Mouse (Mus musculus) liver, embryonic 16.5 days (tissue): ENCODE measurements around the gene Stambpl1. TPM values are rescaled to one million over a fixed set of nuclear protein-coding genes. Genes with fewer than 3 reads are reported as not detected.

Experiments used
- ATAC-seq: fragments of 200-750 bp; cut with Nextera tagmentation; 2 replicates; pipeline ENCODE4 v1.8.0; 2017; ENCODE audit warnings: low read depth, mild to moderate bottlenecking, moderate number of reproducible peaks, moderate library complexity
- H3K27ac ChIP-seq: fragments of 300-500 bp; sonication (generic); 2 replicates; pipeline ENCODE4 v1.5.1; 2014; ENCODE audit warnings: mild to moderate bottlenecking, low read length
- H3K27me3 ChIP-seq: fragments of 300-500 bp; sonication (generic); 2 replicates; pipeline ENCODE4 v1.6.1; 2014; ENCODE audit warnings: low read depth, low read length, mixed read lengths; ENCODE audit not compliant: control insufficient read depth, insufficient read depth
- H3K36me3 ChIP-seq: fragments of 300-500 bp; sonication (generic); 2 replicates; pipeline ENCODE4 v1.6.1; 2014; ENCODE audit warnings: mild to moderate bottlenecking; ENCODE audit not compliant: control insufficient read depth, insufficient read depth
- H3K4me1 ChIP-seq: fragments of 300-500 bp; sonication (generic); 2 replicates; pipeline ENCODE4 v1.6.1; 2014; ENCODE audit warnings: low read depth, low read length, mixed read lengths; ENCODE audit not compliant: control insufficient read depth
- H3K4me2 ChIP-seq: fragments of 300-500 bp; sonication (generic); 2 replicates; pipeline ENCODE4 v1.6.1; 2014; ENCODE audit warnings: low read depth, low read length, mixed read lengths
- H3K4me3 ChIP-seq: fragments of 300-500 bp; sonication (generic); 2 replicates; pipeline ENCODE4 v1.5.1; 2014; ENCODE audit warnings: low read depth, mild to moderate bottlenecking, low read length
- H3K9ac ChIP-seq: fragments of 300-500 bp; sonication (generic); 2 replicates; pipeline ENCODE4 v1.6.1; 2014; ENCODE audit warnings: low read depth, low read length
- H3K9me3 ChIP-seq: fragments of 300-500 bp; sonication (generic); replicated peaks from 2 replicates; pipeline ENCODE4 v1.6.1; 2016; ENCODE audit warnings: low read length; ENCODE audit not compliant: control insufficient read depth
- WGBS: fragments of 180-500 bp; shearing (Covaris S2); extraction: QIAGEN DNeasy Blood & Tissue Kit; methylation state at CpG from one replicate; pipeline ENCODE4 v1.1.7; 2014; ENCODE audit not compliant: insufficient replicate concordance; 5-methylcytosine and 5-hydroxymethylcytosine counted together
- polyA plus RNA-seq: library from polyadenylated mRNA; unstranded; fragments of >200 nt; fragmentation: Nextera tagmentation; extraction: Ambion mirVana; gene quantifications from 2 replicates; pipeline ENCODE4 v1.2.1, GENCODE M21; 2015

The Stambpl1 gene
- polyA plus RNA-seq, 1 experiment from 2014 or later: 6.2 TPM

DNA sequence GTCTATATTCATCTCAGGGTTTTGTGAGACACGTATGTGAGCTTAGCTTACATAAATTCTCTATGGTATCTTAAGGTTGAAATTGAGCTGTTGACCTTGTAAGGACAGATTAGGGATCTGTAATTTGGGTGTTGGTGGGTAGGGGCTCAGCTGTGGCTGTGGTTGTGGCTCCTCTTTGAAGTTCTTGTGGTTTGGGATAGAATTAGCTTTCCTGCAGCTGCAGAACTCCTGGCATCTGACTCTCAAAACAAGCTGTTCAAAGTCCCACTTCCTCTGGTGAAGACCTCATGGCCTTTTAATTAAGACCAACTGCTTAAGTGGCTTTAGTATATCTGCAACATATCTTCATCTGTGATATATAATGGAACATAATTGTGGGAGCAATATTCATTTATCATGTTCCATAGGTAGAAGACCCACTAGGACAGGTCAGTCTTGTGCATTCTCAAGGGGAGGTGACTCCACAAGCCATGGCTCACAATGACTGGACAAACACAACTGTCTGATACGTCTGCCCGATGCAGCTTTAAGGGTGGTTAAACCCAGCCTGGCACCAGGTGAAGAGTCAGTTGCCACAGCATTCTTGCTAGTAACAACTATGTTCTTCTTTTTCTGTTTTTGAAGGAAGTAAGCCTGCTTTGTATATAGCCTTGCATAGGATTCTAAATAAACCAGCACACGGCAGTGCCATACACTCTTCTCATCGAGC is 27.4 kb downstream of the Stambpl1 start:
- H3K4me3 ChIP-seq: no peak overlapping the region
- no peak overlapping the region; the same call in 1 of the 2 replicates for H3K27ac ChIP-seq
- H3K9ac ChIP-seq: no peak overlapping the region
- no peak overlapping the region for H3K4me2 ChIP-seq
- H3K9me3 ChIP-seq: no peaks in the 10 kb centered on the region
- no peaks in the 10 kb centered on the region for H3K36me3 ChIP-seq
- H3K27me3 ChIP-seq: no peaks in the 10 kb centered on the region
- WGBS: 61% methylated on average over 5 of the region's 5 CpGs
- H3K4me1 ChIP-seq: no peaks in the 10 kb centered on the region
- ATAC-seq: no peak

DNA sequence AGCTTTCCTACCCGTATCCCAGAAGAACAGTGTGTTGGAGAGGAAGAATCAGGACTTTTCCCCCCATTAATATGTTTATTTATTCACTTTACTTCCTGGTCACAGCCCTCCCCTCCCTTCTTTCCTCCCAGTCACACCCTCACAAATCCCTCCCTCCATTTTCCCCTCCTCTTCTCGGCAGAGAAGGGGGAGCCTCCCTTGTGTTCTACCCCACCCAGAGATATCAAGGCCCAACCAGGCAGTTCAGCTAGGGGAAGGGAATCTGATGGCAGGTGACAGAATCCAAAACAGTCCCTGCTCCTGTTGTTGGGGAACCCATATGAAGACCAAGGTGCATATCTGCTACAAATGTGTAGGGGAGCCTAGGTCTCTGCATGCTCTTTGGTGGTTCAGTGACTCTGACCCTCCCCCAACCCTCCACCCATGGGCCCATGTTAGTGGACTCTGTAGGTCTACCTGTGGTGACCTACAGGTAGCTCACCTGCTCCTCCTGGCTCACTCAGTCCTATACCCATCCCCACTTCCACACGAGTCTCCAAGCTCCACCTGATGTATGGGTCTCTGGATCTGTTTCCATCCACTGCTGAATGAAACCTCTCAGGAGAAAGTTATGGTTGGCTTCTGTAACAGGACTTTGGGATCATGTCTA is 28.8 kb downstream of the Stambpl1 start:
- H3K4me2 ChIP-seq: no peak overlapping the region
- H3K36me3 ChIP-seq: no peaks in the 10 kb centered on the region
- no peak overlapping the region for H3K9ac ChIP-seq
- no peak overlapping the region for H3K27ac ChIP-seq
- H3K4me3 ChIP-seq: no peak overlapping the region
- WGBS: 52% methylated on average over 3 of the region's 3 CpGs
- no peak for ATAC-seq
- no peaks in the 10 kb centered on the region for H3K27me3 ChIP-seq
- no peaks in the 10 kb centered on the region for H3K4me1 ChIP-seq
- no peaks in the 10 kb centered on the region for H3K9me3 ChIP-seq

DNA sequence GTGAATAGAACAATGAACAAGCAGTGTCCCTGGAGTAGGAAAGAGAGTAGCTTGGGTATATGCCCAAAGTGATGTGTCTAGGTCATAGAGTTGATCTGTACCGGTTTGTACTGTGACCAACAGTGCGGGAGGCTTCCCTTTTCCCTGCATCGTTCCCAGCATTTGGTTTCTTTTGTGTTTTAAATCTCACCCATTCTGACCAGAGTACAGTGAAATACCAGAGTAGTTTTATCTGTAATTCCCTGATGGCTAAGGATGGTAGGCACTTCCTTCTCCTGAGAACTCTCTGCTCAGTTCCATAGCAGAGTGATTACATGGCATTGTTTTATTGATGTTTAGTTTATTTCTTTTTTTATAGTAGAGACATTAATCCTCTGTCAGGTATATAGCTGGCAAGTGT is 30.8 kb downstream of the Stambpl1 start:
- no peak for ATAC-seq
- Histone ChIP-seq H3K36me3 (no peaks in the 10 kb centered on the region), H3K9ac (no peak overlapping the region), H3K9me3 (no peaks in the 10 kb centered on the region), H3K27me3 (no peaks in the 10 kb centered on the region), H3K4me3 (no peak overlapping the region), H3K27ac (no peak overlapping the region), H3K4me2 (no peak overlapping the region), H3K4me1 (no peaks in the 10 kb centered on the region)
- WGBS: 68% methylated on average over 3 of the region's 3 CpGs

DNA sequence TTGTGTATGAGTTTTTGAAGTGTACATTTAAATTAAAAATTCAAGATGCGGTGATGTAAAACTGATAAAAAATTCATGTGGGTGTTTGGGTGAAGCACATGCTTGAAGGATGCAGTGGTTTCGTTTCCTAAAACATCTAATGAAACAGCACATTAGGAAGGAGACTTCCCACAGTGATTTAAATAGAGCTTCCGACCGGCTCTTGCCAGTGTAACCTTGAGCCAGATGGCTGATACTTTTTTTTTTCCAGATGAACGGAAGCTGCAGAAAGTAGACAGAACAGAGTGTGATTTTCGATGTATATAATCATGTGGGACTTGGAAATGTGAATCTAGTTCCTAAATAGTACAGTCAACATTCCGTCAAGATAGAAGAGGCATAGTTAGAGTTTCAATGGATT is 39.6 kb downstream of the Stambpl1 start:
- WGBS: 69% methylated on average over 7 of the region's 7 CpGs
- no peak for ATAC-seq
- H3K4me1 ChIP-seq: no peaks in the 10 kb centered on the region

DNA sequence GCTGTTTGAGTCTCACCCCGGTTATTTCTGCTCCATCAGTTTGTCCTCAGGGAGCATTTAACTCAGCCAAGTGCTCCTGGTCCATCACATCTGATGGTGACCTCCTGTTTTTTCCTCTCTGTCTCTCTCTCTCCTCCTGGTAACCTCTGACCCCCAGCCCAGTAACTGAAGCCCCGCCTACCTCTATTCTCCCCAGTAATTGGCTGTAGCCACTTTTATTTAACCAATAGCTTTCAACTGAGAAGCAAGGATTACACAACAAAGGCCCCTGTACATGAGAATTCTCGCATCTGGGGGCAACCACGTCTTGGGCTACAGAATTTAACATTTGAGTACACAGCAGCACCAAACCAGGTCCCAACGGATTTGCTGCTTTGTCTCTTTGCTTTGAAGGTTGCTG is 40.3 kb downstream of the Stambpl1 start:
- no peak for ATAC-seq
- 54% methylated on average over 5 of the region's 5 CpGs for WGBS
- Histone ChIP-seq H3K27me3 (no peaks in the 10 kb centered on the region), H3K9ac (no peak overlapping the region), H3K9me3 (no peaks in the 10 kb centered on the region), H3K4me1 (no peaks in the 10 kb centered on the region), H3K4me3 (no peak overlapping the region), H3K36me3 (no peaks in the 10 kb centered on the region), H3K4me2 (no peak overlapping the region), H3K27ac (no peak overlapping the region)

More for the DNA sequence above, 39.6 kb downstream of the Stambpl1 start:
- Histone ChIP-seq H3K9ac (no peak overlapping the region), H3K9me3 (no peaks in the 10 kb centered on the region), H3K27ac (no peak overlapping the region), H3K36me3 (no peaks in the 10 kb centered on the region), H3K4me2 (no peak overlapping the region), H3K4me3 (no peak overlapping the region), H3K27me3 (no peaks in the 10 kb centered on the region)

DNA sequence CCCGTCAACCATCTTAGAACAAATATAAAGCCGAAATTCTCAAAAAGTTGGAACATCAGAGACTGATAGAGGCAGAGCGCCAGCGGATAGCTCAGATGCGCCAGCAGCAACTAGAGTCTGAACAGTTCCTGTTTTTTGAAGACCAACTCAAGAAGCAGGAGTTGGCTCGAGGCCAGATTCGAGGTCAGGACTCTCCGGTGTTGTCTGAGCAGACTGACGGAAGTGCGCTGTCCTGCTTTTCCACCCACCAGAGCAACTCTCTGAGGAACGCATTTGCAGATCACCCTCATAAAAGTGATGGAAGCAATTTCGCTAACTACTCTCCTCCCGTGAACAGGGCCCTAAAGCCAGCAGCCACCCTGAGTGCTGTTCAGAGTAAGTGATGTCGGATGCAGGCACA is 41.9 kb downstream of the Stambpl1 start:
- no peak for ATAC-seq
- Histone ChIP-seq H3K4me1 (no peaks in the 10 kb centered on the region), H3K27ac (no peak overlapping the region), H3K4me2 (no peak overlapping the region), H3K27me3 (no peaks in the 10 kb centered on the region), H3K4me3 (no peak overlapping the region), H3K36me3 (no peaks in the 10 kb centered on the region), H3K9ac (no peak overlapping the region), H3K9me3 (no peaks in the 10 kb centered on the region)
- WGBS: 56% methylated on average over 14 of the region's 14 CpGs

DNA sequence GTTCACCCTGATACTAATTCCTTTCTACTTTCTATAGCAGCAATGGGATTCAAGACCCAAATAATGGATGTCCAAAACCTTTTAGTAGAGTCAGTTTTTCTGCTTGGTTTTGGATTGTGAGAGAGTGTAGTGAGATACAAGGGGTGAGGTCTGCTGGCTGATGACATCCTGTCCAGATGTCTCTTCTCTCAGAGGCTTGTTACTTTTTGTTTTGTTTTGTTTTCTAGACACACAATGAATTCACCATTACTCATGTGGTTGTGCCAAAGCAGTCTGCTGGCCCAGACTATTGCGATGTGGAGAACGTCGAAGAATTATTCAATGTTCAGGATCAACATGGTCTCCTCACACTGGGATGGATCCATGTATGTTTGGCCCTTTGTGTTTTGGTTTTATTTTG is 44.0 kb downstream of the Stambpl1 start:
- Histone ChIP-seq H3K4me2 (no peak overlapping the region), H3K9ac (no peak overlapping the region), H3K9me3 (no peaks in the 10 kb centered on the region), H3K36me3 (no peaks in the 10 kb centered on the region), H3K4me1 (no peaks in the 10 kb centered on the region), H3K4me3 (no peak overlapping the region), H3K27me3 (no peaks in the 10 kb centered on the region), H3K27ac (no peak overlapping the region)
- no peak for ATAC-seq
- 82% methylated on average over 3 of the region's 3 CpGs for WGBS

DNA sequence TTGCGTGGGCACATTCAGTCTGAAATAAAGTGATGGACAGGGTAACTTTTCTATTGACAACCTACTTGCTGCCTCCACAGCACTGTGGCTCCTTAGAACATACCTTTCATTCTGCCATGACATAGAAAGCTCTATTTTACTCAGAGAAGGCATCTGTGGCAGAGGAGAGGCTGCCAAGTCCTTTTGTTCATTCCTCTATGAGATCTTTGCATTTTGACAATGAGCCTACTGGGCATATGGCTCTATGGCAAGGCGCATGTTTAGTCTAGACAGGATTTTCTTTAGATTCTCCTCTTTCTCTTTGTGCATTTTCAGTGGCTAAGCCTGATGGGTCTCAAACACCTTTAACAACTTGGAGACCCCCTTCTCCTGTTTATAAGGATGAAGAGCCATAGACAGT is 45.7 kb downstream of the Stambpl1 start:
- Histone ChIP-seq H3K4me2 (no peak overlapping the region), H3K9ac (no peak overlapping the region), H3K9me3 (no peaks in the 10 kb centered on the region), H3K36me3 (no peaks in the 10 kb centered on the region), H3K27me3 (no peaks in the 10 kb centered on the region), H3K4me1 (no peaks in the 10 kb centered on the region), H3K4me3 (no peak overlapping the region), H3K27ac (no peak overlapping the region)
- no peak for ATAC-seq
- WGBS: 80% methylated on average over 2 of the region's 2 CpGs

DNA sequence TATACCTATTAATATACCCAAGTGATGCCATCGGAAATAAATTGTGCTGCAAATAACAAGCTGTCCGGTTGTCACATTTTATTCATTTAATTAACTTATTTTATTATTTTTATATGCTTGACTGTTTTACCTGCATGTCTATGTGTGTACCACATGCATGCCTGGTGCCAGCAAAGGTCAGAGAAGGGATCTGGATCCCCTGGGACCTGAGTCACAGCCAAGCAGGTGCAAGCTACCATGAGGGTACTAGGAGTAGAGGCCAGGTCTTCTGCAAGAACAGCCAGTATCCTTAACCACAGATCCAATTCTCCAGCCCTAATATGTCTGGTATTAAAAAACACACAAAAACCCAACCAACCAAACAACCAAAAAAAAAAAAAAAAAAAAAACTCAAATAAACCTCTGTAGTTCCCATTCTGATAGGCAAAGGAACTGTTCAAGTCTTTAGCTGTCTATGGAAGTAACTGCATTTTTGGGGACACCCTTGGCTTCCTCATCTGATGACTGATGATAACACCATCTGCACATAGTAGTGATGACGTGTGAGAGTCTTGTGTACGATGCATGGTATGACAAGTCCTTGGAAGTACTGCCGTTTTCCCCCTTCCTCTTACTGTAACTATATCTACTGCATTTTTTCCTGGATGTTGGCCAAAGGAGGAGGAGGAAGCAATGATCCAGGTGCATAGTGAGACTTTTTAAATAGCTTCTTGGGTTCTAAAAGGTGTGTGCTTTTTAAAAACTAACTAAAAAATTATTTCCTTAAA is 48.4 kb downstream of the Stambpl1 start:
- H3K9ac ChIP-seq: no peak overlapping the region
- H3K36me3 ChIP-seq: no peaks in the 10 kb centered on the region
- H3K4me1 ChIP-seq: no peaks in the 10 kb centered on the region
- WGBS: 76% methylated on average over 5 of the region's 5 CpGs
- H3K4me2 ChIP-seq: no peak overlapping the region
- no peak overlapping the region for H3K27ac ChIP-seq
- ATAC-seq: no peak
- H3K27me3 ChIP-seq: no peaks in the 10 kb centered on the region
- no peaks in the 10 kb centered on the region for H3K9me3 ChIP-seq
- no peak overlapping the region for H3K4me3 ChIP-seq
